In genomic region chr8:111810656-111811336, GRCm38 (mm10) we compare ENCODE assay signal across 18 mouse cellular contexts. TPM values are rescaled to one million over a fixed set of nuclear protein-coding genes. Genes with fewer than 3 reads are reported as not detected.
A peak's percentile ranks its signal among the peaks of the same experiment; 100 is the strongest.
DNase-seq lines count a peak whose midpoint lies in the region; ATAC-seq and TF ChIP-seq lines count a peak whose summit lies in the region.
"Had no signal": no experiment of that assay in that cellular context is flagged by ENCODE, and none has a peak within 500 bp of the region (broad histone marks: within the 10 kb centered on the region; RNA-seq: fewer than 3 reads in every experiment).

No protein-coding gene starts in this region.

- no peaks in the 10 kb centered on the region for H3K9me3 ChIP-seq in liver, embryonic 12.5 days (replicated peaks)
- H3K9me3 ChIP-seq in liver, postnatal 0 days (ENCODE audit: low read length) = no peaks in the 10 kb centered on the region
- no peaks in the 10 kb centered on the region for H3K9me3 ChIP-seq in liver, embryonic 14.5 days (ENCODE audit: control insufficient read depth, low read length)
- H3K9me3 ChIP-seq: embryonic facial prominence, embryonic 12.5 days; hindbrain, embryonic 12.5 days; intestine, embryonic 15.5 days had no signal

- H3K27ac ChIP-seq in liver, embryonic 12.5 days = no peak overlapping the region
- no peak overlapping the region for H3K27ac ChIP-seq in liver, postnatal 0 days (ENCODE audit: low read depth)
- no peak overlapping the region for H3K27ac ChIP-seq in liver, embryonic 14.5 days
- H3K27ac ChIP-seq: embryonic facial prominence, embryonic 12.5 days; hindbrain, embryonic 12.5 days; intestine, embryonic 15.5 days; macrophage had no signal

- no peak for DNase-seq in frontal cortex, postnatal 14 days (ENCODE audit: low spot score in 2 of 2)
- no peak for DNase-seq in liver, postnatal 0 days
- DNase-seq in WW6 (ENCODE audit: low read depth, low spot score) = peak; percentile 59
- peak in 1 of 3 experiments; percentile 11 for DNase-seq in liver, embryonic 14.5 days (ENCODE audit: low read depth in 3 of 3, low spot score in 3 of 3)
- no peak for DNase-seq in adrenal gland, postnatal 14 days
- DNase-seq in heart, adult 11 months = no peak
- DNase-seq: adrenal gland, postnatal 10 days; cerebellum, postnatal 25 days; kidney, postnatal 14 days; layer of hippocampus, adult 9-11 months; lung, embryonic 14.5 days; thymus, adult 2 months had no signal

- H3K4me1 ChIP-seq in liver, embryonic 12.5 days = 0 out of 2 replicates have a peak, but pooled peaks cover 5% of the 10 kb centered on the region
- H3K4me1 ChIP-seq in liver, postnatal 0 days (ENCODE audit: insufficient read depth) = no peaks in the 10 kb centered on the region
- H3K4me1 ChIP-seq in liver, embryonic 14.5 days (replicated peaks; ENCODE audit: control insufficient read depth in 2 of 2, insufficient read depth in 2 of 2, low read length in 1 of 2) = no peaks in the 10 kb centered on the region
- H3K4me1 ChIP-seq: embryonic facial prominence, embryonic 12.5 days; hindbrain, embryonic 12.5 days; intestine, embryonic 15.5 days had no signal

- ATAC-seq in frontal cortex, adult (ENCODE audit: low TSS enrichment) = peak; percentile 97
- peak; percentile 51; the same call in 1 of the 2 replicates for ATAC-seq in liver, embryonic 12.5 days
- no peak for ATAC-seq in liver, postnatal 0 days
- peak; percentile 33; the same call in 1 of the 2 replicates for ATAC-seq in liver, embryonic 14.5 days (ENCODE audit: insufficient read depth)
- ATAC-seq: intestine, embryonic 15.5 days had no signal

- no peak overlapping the region for H3K9ac ChIP-seq in liver, embryonic 12.5 days
- H3K9ac ChIP-seq in liver, postnatal 0 days (replicated peaks) = no peak overlapping the region
- H3K9ac ChIP-seq in liver, embryonic 14.5 days (replicated peaks) = no peak overlapping the region
- H3K9ac ChIP-seq: embryonic facial prominence, embryonic 12.5 days; hindbrain, embryonic 12.5 days; intestine, embryonic 15.5 days; lung, embryonic 14.5 days had no signal

- no peaks in the 10 kb centered on the region for H3K27me3 ChIP-seq in liver, embryonic 12.5 days (replicated peaks)
- H3K27me3 ChIP-seq in liver, postnatal 0 days (ENCODE audit: insufficient read depth, low read length) = no peaks in the 10 kb centered on the region
- H3K27me3 ChIP-seq in liver, embryonic 14.5 days (ENCODE audit: control insufficient read depth, insufficient read depth, low read length) = no peaks in the 10 kb centered on the region
- H3K27me3 ChIP-seq: embryonic facial prominence, embryonic 12.5 days; hindbrain, embryonic 12.5 days; intestine, embryonic 15.5 days had no signal

- peaks cover 46% of the 10 kb centered on the region for H3K36me3 ChIP-seq in liver, embryonic 12.5 days
- 0 out of 2 replicates have a peak, but pooled peaks cover 4% of the 10 kb centered on the region for H3K36me3 ChIP-seq in liver, postnatal 0 days (replicated peaks; ENCODE audit: insufficient read depth, low read length)
- no peaks in the 10 kb centered on the region for H3K36me3 ChIP-seq in liver, embryonic 14.5 days (replicated peaks; ENCODE audit: control insufficient read depth, insufficient read depth, low read depth)
- H3K36me3 ChIP-seq: hindbrain, embryonic 12.5 days; intestine, embryonic 15.5 days had no signal

- 57% methylated on average over 2 of the region's 2 CpGs for WGBS in liver, embryonic 12.5 days (ENCODE audit: insufficient replicate concordance)
- 74% methylated on average over 2 of the region's 2 CpGs for WGBS in liver, postnatal 0 days (ENCODE audit: insufficient replicate concordance)
- WGBS in liver, embryonic 14.5 days (ENCODE audit: insufficient replicate concordance) = 68% methylated on average over 2 of the region's 2 CpGs

- H3K4me2 ChIP-seq in liver, embryonic 12.5 days = no peak overlapping the region
- H3K4me2 ChIP-seq in liver, postnatal 0 days (ENCODE audit: low read depth, low read length) = no peak overlapping the region
- no peak overlapping the region for H3K4me2 ChIP-seq in liver, embryonic 14.5 days (ENCODE audit: low read depth)
- H3K4me2 ChIP-seq: embryonic facial prominence, embryonic 12.5 days; hindbrain, embryonic 12.5 days; intestine, embryonic 15.5 days; lung, embryonic 14.5 days had no signal

- TF ChIP-seq CTCF in liver, postnatal 0 days (IDR thresholded peaks at IDR 0.05; ENCODE audit: low read depth) = no peak
- TF ChIP-seq CTCF in liver, embryonic 14.5 days (IDR thresholded peaks at IDR 0.05; ENCODE audit: low read depth) = no peak

- H3K4me3 ChIP-seq in liver, embryonic 12.5 days = no peak overlapping the region
- no peak overlapping the region for H3K4me3 ChIP-seq in liver, postnatal 0 days (ENCODE audit: low read depth, low read length)
- no peak overlapping the region for H3K4me3 ChIP-seq in liver, embryonic 14.5 days (ENCODE audit: insufficient read depth in 1 of 2, low read depth in 2 of 2, low read length in 2 of 2)
- H3K4me3 ChIP-seq: embryonic facial prominence, embryonic 12.5 days; hindbrain, embryonic 12.5 days; intestine, embryonic 15.5 days had no signal

- TF ChIP-seq EP300 in liver, postnatal 0 days (IDR thresholded peaks at IDR 0.05; ENCODE audit: low read depth) = no peak
- TF ChIP-seq EP300 in liver, embryonic 14.5 days (IDR thresholded peaks at IDR 0.05; ENCODE audit: low read depth) = no peak

RNA-seq across cellular contexts. Expression of gene Cfdp1, which starts 43.3 kb away (rescaled TPM):
- 128 and 132 TPM in 2 replicates for polyA plus RNA-seq in liver, embryonic 12.5 days (2016; fragmentation: Nextera tagmentation; extraction: Ambion mirVana)
- 48.9 and 51.3 TPM in 2 replicates for polyA plus RNA-seq in liver, postnatal 0 days (2015; fragmentation: Nextera tagmentation; extraction: Ambion mirVana)
- 13.2 and 46.8 TPM in 2 replicates for polyA plus RNA-seq in liver, embryonic 14.5 days (2012; rRNA removed)
- polyA plus RNA-seq in liver, embryonic 14.5 days (2014; fragmentation: Nextera tagmentation; extraction: Ambion mirVana) = 82.8 and 93.3 TPM in 2 replicates
- 82.4 and 83.1 TPM in 2 replicates for total RNA-seq in adrenal gland, postnatal 14 days (2021)
